Mouse (Mus musculus) intestine, embryonic 14.5 days (tissue): ENCODE results near the gene Ahcyl2. TPM values are rescaled to one million over a fixed set of nuclear protein-coding genes. Genes with fewer than 3 reads are reported as not detected.
A peak's percentile ranks its signal among the peaks of the same experiment; 100 is the strongest.

Source experiments
- ATAC-seq: fragments of 200-750 bp; cut with Nextera tagmentation; replicated peaks from 2 replicates; pipeline ENCODE4 v1.8.0; 2017; ENCODE audit warnings: low read depth, moderate number of reproducible peaks, moderate TSS enrichment, moderate library complexity; ENCODE audit not compliant: low FRiP score, low TSS enrichment
- DNase-seq: peaks from one replicate; pipeline ENCODE4 v3.0.0-alpha.2; 2018; ENCODE audit warnings: low spot score
- H3K27ac ChIP-seq: fragments of 300-500 bp; sonication (generic); 2 replicates; pipeline ENCODE4 v1.5.1; 2014; ENCODE audit warnings: low read depth, mild to moderate bottlenecking, control low read depth
- H3K27me3 ChIP-seq: fragments of 300-500 bp; sonication (generic); replicated peaks from 2 replicates; pipeline ENCODE4 v1.6.1; 2014; ENCODE audit warnings: low read length, control low read depth; ENCODE audit not compliant: control insufficient read depth, insufficient read depth
- H3K36me3 ChIP-seq: fragments of 300-500 bp; sonication (generic); 2 replicates; pipeline ENCODE4 v1.6.1; 2014; ENCODE audit warnings: low read length, control low read depth; ENCODE audit not compliant: control insufficient read depth, insufficient read depth
- H3K4me1 ChIP-seq: fragments of 300-500 bp; sonication (generic); replicated peaks from 2 replicates; pipeline ENCODE4 v1.6.1; 2014; ENCODE audit warnings: low read length, control low read depth, mixed read lengths; ENCODE audit not compliant: control insufficient read depth, insufficient read depth
- H3K4me2 ChIP-seq: fragments of 300-500 bp; sonication (generic); 2 replicates; pipeline ENCODE4 v1.6.1; 2014; ENCODE audit warnings: low read length
- H3K4me3 ChIP-seq: fragments of 300-500 bp; sonication (generic); 2 replicates; pipeline ENCODE4 v1.5.1; 2014; ENCODE audit warnings: low read depth, low read length, control low read depth, mixed read lengths
- H3K9ac ChIP-seq: fragments of 300-500 bp; sonication (generic); 2 replicates; pipeline ENCODE4 v1.6.1; 2014; ENCODE audit warnings: mild to moderate bottlenecking, low read length
- H3K9me3 ChIP-seq: fragments of 300-500 bp; sonication (generic); 2 replicates; pipeline ENCODE4 v1.6.1; 2016; ENCODE audit warnings: low read length, control low read depth; ENCODE audit not compliant: control insufficient read depth
- WGBS: fragments of 180-500 bp; shearing (Covaris S2); extraction: QIAGEN DNeasy Blood & Tissue Kit; methylation state at CpG from one replicate; pipeline ENCODE4 v1.1.7; 2014; 5-methylcytosine and 5-hydroxymethylcytosine counted together
- polyA plus RNA-seq: library from polyadenylated mRNA; unstranded; fragments of >200 nt; fragmentation: Nextera tagmentation; extraction: Ambion mirVana; gene quantifications from 2 replicates; pipeline ENCODE4 v1.2.1, GENCODE M21; 2014

Gene Ahcyl2
- polyA plus RNA-seq = 34.0 and 43.8 TPM in 2 replicates

GRCm38 (mm10) chr6:29767813-29768660 is at the start of gene Ahcyl2:
TSS of gene Ahcyl2 (plus strand) at chr6:29768011.
- ATAC-seq (peak; percentile 97), DNase-seq (peak; percentile 95)
- peaks cover 10% of the 10 kb centered on the region for H3K4me1 ChIP-seq
- H3K9ac ChIP-seq = peak within 1 kb of the TSS; percentile 76
- no peaks in the 10 kb centered on the region for H3K36me3 ChIP-seq
- H3K27ac ChIP-seq = peak within 1 kb of the TSS; percentile 81
- peak within 1 kb of the TSS; percentile 63 for H3K4me2 ChIP-seq
- H3K9me3 ChIP-seq = no peaks in the 10 kb centered on the region
- peak within 1 kb of the TSS; percentile 85 for H3K4me3 ChIP-seq
- H3K27me3 ChIP-seq = no peaks in the 10 kb centered on the region
- under 1% methylated on average over 57 of the region's 61 CpGs for WGBS

DNA sequence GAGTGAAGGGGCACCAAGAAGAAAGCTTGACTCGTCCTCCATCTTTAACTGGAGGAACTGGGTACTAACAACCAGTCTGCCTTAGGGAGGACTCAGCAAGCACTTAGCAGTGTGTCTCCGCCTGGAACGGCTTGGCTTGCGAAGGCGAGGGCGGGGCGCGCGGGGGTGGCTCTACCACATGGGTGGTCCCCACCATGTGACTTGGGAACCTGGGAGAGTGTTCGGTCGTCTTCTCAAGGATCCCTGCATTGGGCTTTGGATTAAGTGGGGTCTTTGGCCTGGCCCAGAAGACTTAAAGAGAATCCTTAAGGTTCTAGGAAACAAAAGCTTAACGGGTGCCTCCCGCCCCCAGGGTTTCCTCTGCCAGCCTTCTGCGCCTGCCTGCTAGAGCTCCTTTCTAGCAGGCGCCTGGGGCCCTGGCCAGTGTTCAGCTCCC is 48.9 kb upstream of the Ahcyl2 start:
- Histone ChIP-seq H3K27ac (peak overlapping the region; percentile 51), H3K36me3 (no peaks in the 10 kb centered on the region), H3K4me1 (peaks cover 12% of the 10 kb centered on the region), H3K4me2 (peak overlapping the region; percentile 61), H3K27me3 (no peaks in the 10 kb centered on the region), H3K9me3 (no peaks in the 10 kb centered on the region), H3K9ac (peak overlapping the region; percentile 41; the same call in 1 of the 2 replicates), H3K4me3 (peak overlapping the region; percentile 33)
- DNase-seq = peak; percentile 80
- 7% methylated on average over 15 of the region's 15 CpGs for WGBS
- peak; percentile 67 for ATAC-seq

DNA sequence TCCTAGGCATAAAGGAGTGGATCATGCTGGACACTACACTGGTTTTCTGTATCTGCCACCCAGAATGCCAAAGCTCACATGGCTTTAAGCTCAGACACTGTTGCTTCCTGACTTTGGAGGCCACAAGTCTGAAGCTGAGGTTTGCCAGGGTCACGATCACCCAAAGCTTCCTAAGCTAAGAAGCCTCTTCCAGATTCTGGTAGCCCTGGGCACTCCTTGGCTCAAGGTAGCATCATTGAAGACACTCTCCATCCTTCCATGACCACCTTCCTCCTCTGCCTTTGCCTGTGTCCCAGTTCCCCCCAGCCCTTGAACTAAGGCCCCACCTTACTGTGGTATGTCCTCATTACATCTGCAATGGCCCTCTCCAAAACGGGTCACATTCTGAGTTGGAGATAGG is 45.9 kb upstream of the Ahcyl2 start:
- H3K9me3 ChIP-seq = no peaks in the 10 kb centered on the region
- no peak overlapping the region for H3K4me2 ChIP-seq
- no peaks in the 10 kb centered on the region for H3K27me3 ChIP-seq
- H3K4me3 ChIP-seq = no peak overlapping the region
- H3K4me1 ChIP-seq = peaks cover 12% of the 10 kb centered on the region
- no peak overlapping the region for H3K9ac ChIP-seq
- DNase-seq = no peak
- WGBS = 69% methylated on average over 2 of the region's 2 CpGs
- no peak overlapping the region for H3K27ac ChIP-seq
- no peaks in the 10 kb centered on the region for H3K36me3 ChIP-seq
- ATAC-seq = no peak

DNA sequence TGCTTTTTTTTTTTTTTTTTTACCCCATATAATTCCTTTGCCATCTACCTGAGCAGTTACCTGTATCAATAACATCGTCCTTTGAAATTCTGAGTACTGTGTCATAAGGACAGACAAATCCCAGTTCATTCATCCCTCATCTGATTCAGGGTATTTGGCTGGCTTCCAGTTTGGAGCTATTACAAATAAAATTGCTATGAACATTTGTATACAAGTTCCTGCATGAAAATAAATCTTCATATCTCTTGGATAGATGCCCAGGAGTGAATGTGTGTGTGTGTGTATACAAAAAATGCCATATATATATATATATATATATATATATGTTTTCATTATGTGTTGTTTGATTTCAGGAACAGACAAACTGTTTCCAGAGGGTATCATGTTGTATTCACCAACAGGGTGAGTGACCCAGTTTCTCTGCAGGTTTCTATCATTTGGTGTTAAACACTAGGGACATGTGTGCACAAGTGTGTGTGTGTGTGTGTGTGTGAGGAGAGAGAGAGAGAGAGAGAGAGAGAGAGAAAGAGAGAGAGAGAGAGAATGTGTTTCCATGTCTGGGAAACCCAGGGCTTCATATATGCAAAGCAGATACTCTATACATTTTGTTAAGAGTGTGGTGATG is 41.1 kb upstream of the Ahcyl2 start:
- Histone ChIP-seq H3K36me3 (no peaks in the 10 kb centered on the region), H3K4me1 (no peaks in the 10 kb centered on the region), H3K27ac (no peak overlapping the region), H3K4me2 (no peak overlapping the region), H3K4me3 (no peak overlapping the region), H3K9ac (no peak overlapping the region), H3K27me3 (no peaks in the 10 kb centered on the region), H3K9me3 (no peaks in the 10 kb centered on the region)
- 56% methylated on average over 1 of the region's 1 CpGs for WGBS
- no peak for DNase-seq
- no peak for ATAC-seq

DNA sequence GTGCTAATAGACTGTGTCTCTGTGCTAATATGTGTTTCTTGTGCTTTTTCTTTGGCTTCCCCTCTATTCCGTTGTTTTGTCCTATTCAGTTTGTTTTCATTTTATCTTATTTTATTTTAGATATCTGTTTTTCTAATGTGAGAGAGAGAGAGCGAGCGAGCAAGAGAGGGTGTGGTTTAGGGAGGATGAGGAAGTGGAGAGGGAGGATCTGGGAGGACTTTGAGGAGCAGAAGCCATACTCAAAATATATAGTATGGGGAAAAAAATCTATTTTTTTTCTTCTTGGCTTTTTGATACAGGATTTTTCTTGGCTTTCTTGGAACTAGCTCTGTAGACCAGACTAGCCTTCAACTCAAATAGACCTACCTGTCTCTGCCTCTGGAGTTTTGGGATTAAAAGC is 39.8 kb upstream of the Ahcyl2 start:
- Histone ChIP-seq H3K27ac (no peak overlapping the region), H3K9ac (no peak overlapping the region), H3K4me3 (no peak overlapping the region), H3K27me3 (no peaks in the 10 kb centered on the region), H3K9me3 (no peaks in the 10 kb centered on the region), H3K36me3 (no peaks in the 10 kb centered on the region), H3K4me1 (no peaks in the 10 kb centered on the region), H3K4me2 (no peak overlapping the region)
- ATAC-seq (no peak), DNase-seq (no peak)
- WGBS = 89% methylated on average over 3 of the region's 3 CpGs

DNA sequence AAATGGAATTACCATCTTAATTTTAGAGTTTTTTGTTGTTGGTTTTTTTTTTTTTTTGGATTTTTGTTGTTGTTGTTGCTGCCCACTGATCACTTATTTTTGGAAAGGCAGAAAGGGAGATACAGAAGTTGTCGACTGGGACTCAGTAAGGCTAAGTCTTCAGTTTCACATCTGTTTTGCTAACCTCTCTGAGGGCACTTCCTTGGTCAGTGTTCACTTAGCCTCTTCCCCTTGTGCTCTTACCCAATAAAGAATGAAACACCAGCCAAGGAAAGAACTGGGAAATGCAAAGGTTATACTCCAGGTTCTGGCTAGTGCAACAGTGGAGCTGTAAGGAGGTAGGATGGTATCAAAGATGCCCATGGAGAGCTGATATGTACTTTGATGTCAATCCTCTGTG is 38.3 kb upstream of the Ahcyl2 start:
- Histone ChIP-seq H3K9me3 (no peaks in the 10 kb centered on the region), H3K36me3 (no peaks in the 10 kb centered on the region), H3K4me2 (no peak overlapping the region), H3K27ac (no peak overlapping the region), H3K27me3 (no peaks in the 10 kb centered on the region), H3K4me3 (no peak overlapping the region), H3K4me1 (no peaks in the 10 kb centered on the region), H3K9ac (no peak overlapping the region)
- no peak for DNase-seq
- 94% methylated on average over 1 of the region's 1 CpGs for WGBS
- ATAC-seq = no peak

DNA sequence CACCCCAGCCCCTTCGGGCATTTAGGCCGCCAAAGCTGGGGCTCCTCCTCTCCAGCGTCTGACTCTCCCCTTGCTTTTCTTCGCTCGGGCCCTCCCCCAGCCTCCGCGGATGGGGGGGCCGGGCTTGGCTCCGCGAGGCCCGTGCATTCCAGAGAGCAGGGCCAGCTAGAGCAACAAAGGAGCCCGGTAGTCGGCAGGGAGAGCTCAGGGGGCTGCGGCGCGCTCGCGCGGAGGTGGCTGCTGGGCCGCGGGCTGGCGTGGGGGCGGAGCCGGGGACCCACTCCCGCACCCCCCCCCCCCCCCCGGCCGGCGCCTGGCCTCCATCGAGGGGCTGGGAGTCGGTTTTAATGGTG is 32.5 kb upstream of the Ahcyl2 start, which contains the start of gene Smo:
Smo (plus strand) TSS at position 168 of the 353 bp plus-strand sequence.
- peak; percentile 92 for DNase-seq
- Histone ChIP-seq H3K27me3 (no peaks in the 10 kb centered on the region), H3K9ac (peak within 1 kb of the TSS; percentile 99), H3K9me3 (no peaks in the 10 kb centered on the region), H3K4me1 (peaks cover 16% of the 10 kb centered on the region; the same call in 1 of the 2 replicates), H3K36me3 (peaks cover 15% of the 10 kb centered on the region), H3K4me3 (peak within 1 kb of the TSS; percentile 82), H3K4me2 (peak within 1 kb of the TSS; percentile 75), H3K27ac (peak within 1 kb of the TSS; percentile 98)
- under 1% methylated on average over 22 of the region's 30 CpGs for WGBS
- peak; percentile 94 for ATAC-seq

DNA sequence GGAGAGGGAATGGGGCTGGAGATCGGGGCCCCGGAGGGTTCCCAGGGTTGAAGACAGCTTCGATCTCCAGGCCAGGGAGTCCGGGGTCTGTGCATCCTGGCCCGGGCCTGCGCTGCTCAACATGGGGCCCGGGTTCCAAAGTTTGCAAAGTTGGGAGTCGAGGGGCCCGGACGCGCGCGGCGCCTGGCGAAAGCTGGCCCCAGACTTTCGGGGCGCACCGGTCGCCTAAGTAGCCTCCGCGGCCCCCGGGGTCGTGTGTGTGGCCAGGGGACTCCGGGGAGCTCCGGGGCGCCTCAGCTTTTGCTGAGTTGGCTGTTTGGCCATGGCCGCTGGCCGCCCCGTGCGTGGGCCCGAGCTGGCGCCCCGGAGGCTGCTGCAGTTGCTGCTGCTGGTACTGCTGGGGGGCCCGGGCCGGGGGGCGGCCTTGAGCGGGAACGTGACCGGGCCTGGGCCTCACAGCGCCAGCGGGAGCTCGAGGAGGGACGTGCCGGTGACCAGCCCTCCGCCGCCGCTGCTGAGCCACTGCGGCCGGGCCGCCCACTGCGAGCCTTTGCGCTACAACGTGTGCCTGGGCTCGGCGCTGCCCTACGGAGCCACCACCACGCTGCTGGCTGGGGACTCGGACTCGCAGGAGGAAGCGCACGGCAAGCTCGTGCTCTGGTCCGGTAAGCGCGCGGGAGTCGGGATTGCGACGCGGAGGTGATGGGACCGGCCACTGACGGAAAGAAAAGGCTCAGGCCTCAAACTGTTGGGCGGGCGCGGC is 31.9 kb upstream of the Ahcyl2 start:
- H3K27me3 ChIP-seq = no peaks in the 10 kb centered on the region
- WGBS = under 1% methylated on average over 69 of the region's 75 CpGs
- DNase-seq = peak; percentile 89
- peak; percentile 88 for ATAC-seq
- H3K4me1 ChIP-seq = peaks cover 16% of the 10 kb centered on the region; the same call in 1 of the 2 replicates
- H3K27ac ChIP-seq = peak overlapping the region; percentile 98
- H3K9ac ChIP-seq = peak overlapping the region; percentile 99
- H3K36me3 ChIP-seq = peaks cover 17% of the 10 kb centered on the region
- peak overlapping the region; percentile 82 for H3K4me3 ChIP-seq
- peak overlapping the region; percentile 75 for H3K4me2 ChIP-seq
- H3K9me3 ChIP-seq = no peaks in the 10 kb centered on the region
